Mouse (Mus musculus) embryonic facial prominence, embryonic 11.5 days (tissue): ENCODE measurements around the gene Sugp1. TPM values are rescaled to one million over a fixed set of nuclear protein-coding genes. Genes with fewer than 3 reads are reported as not detected.

Source experiments
- ATAC-seq: fragments of 200-750 bp; cut with Nextera tagmentation; replicated peaks from 2 replicates; pipeline ENCODE4 v1.8.0; 2017; ENCODE audit warnings: low read depth; ENCODE audit not compliant: insufficient number of reproducible peaks, low FRiP score, low TSS enrichment
- DNase-seq: peaks from one replicate; pipeline ENCODE4 v3.0.0-alpha.2; 2015; ENCODE audit warnings: low spot score
- H3K27ac ChIP-seq: fragments of 300-500 bp; sonication (generic); replicated peaks from 2 replicates; pipeline ENCODE4 v1.5.1; 2014; ENCODE audit warnings: mild to moderate bottlenecking, low read depth, low read length, control low read depth
- H3K27me3 ChIP-seq: fragments of 300-500 bp; sonication (generic); 2 replicates; pipeline ENCODE4 v1.6.1; 2014; ENCODE audit warnings: mild to moderate bottlenecking, low read length, moderate library complexity, mixed read lengths; ENCODE audit not compliant: control insufficient read depth, insufficient read depth
- H3K36me3 ChIP-seq: fragments of 300-500 bp; sonication (generic); replicated peaks from 2 replicates; pipeline ENCODE4 v1.6.1; 2014; ENCODE audit warnings: low read depth, mild to moderate bottlenecking, low read length, moderate library complexity, mixed read lengths; ENCODE audit not compliant: control insufficient read depth, insufficient read depth
- H3K4me1 ChIP-seq: fragments of 300-500 bp; sonication (generic); 2 replicates; pipeline ENCODE4 v1.6.1; 2014; ENCODE audit warnings: low read length, mixed read lengths; ENCODE audit not compliant: control insufficient read depth, insufficient read depth
- H3K4me2 ChIP-seq: fragments of 300-500 bp; sonication (generic); 2 replicates; pipeline ENCODE4 v1.6.1; 2014; ENCODE audit warnings: low read depth, mild to moderate bottlenecking, control low read depth, low read length, moderate library complexity
- H3K4me3 ChIP-seq: fragments of 300-500 bp; sonication (generic); 2 replicates; pipeline ENCODE4 v1.5.1; 2014; ENCODE audit warnings: low read depth, low read length, control low read depth
- H3K9ac ChIP-seq: fragments of 300-500 bp; sonication (generic); replicated peaks from 2 replicates; pipeline ENCODE4 v1.6.1; 2014; ENCODE audit warnings: mild to moderate bottlenecking, control low read depth, low read length
- H3K9me3 ChIP-seq: fragments of 300-500 bp; sonication (generic); replicated peaks from 2 replicates; pipeline ENCODE4 v1.6.1; 2016; ENCODE audit warnings: mild to moderate bottlenecking, low read length, inconsistent platforms, mixed read lengths; ENCODE audit not compliant: control insufficient read depth
- WGBS: fragments of 180-500 bp; shearing (Covaris S2); extraction: QIAGEN DNeasy Blood & Tissue Kit; methylation state at CpG from one replicate; pipeline ENCODE4 v1.1.7; 2014; 5-methylcytosine and 5-hydroxymethylcytosine counted together
- polyA plus RNA-seq: library from polyadenylated mRNA; unstranded; fragments of >200 nt; fragmentation: Nextera tagmentation; extraction: Ambion mirVana; gene quantifications from 2 replicates; pipeline ENCODE4 v1.2.1, GENCODE M21; 2014

The Sugp1 gene
- 29.1 and 32.1 TPM in 2 replicates for polyA plus RNA-seq

GRCm38 (mm10) chr8:70042583-70043455 lies at the start of gene Sugp1, which contains the start of gene Mau2:
Sugp1 (plus strand) TSS chr8:70042813.
Mau2 (minus strand) TSS chr8:70042734.
- no peak within 1 kb of the TSS for H3K27ac ChIP-seq
- peak within 1 kb of the TSS; percentile 90 for H3K4me2 ChIP-seq
- H3K9ac ChIP-seq = peak within 1 kb of the TSS; percentile 96
- ATAC-seq (peak; percentile 93), DNase-seq (peak; percentile 97)
- no peaks in the 10 kb centered on the region for H3K4me1 ChIP-seq
- H3K27me3 ChIP-seq = no peaks in the 10 kb centered on the region
- peak within 1 kb of the TSS; percentile 93 for H3K4me3 ChIP-seq
- under 1% methylated on average over 64 of the region's 65 CpGs for WGBS
- H3K9me3 ChIP-seq = no peaks in the 10 kb centered on the region
- no peaks in the 10 kb centered on the region for H3K36me3 ChIP-seq

- Histone ChIP-seq H3K4me2 (peak overlapping the region; percentile 82), H3K4me1 (no peaks in the 10 kb centered on the region)
Observed at GRCm38 (mm10) chr8:69995422-69995775, 47.2 kb upstream of the Sugp1 start.

DNA sequence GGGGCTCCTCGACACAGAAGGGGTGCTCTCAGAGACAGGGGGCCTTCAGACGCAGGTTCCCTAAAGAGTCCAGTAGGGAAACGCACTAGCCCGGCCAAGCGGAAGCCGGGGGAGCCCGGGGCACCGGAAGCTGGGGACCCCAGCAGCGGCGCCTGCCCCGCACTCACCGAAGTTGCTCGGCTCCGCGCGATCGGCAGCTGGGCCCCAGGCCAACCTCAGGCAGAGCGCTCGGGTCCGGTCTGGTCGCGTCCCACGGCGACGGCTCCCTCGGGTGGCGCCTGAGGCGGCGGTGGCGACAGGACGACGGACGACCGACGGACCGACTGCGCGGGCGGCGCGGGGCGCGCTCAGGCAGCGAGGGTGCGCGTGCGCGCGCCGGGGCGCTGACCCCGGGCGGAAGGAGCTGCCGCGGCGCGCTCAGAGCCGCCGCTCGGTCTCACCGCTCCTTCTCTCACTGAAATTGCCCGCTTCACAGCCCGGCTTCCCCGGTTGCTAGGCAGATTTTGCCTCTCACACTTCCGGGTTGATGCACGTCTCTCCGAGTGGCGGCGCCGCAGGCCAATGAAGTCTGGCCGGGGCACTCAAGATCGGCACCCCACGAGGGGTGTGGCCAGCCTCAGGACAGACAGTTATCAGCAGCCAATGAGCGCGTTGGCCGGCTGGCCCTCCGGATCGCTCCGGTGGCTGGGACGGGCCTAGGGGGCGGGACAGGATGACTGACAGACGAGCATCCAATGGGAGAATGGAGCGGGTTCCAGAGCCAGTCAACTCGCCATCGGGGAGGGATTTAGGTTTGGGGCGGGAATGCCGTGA lies 46.6 kb upstream of the Sugp1 start, which contains the start of gene Gatad2a:
Gatad2a (minus strand) TSS at position 609 of the 813 bp plus-strand sequence.
- no peaks in the 10 kb centered on the region for H3K36me3 ChIP-seq
- no peaks in the 10 kb centered on the region for H3K9me3 ChIP-seq
- peak; percentile 100 for ATAC-seq
- DNase-seq = peak; percentile 100
- H3K4me1 ChIP-seq = no peaks in the 10 kb centered on the region
- H3K4me2 ChIP-seq = peak within 1 kb of the TSS; percentile 82
- peak within 1 kb of the TSS; percentile 76 for H3K27ac ChIP-seq
- H3K27me3 ChIP-seq = no peaks in the 10 kb centered on the region
- under 1% methylated on average over 69 of the region's 87 CpGs for whole genome bisulfite sequencing
- peak within 1 kb of the TSS; percentile 70 for H3K9ac ChIP-seq
- H3K4me3 ChIP-seq = peak within 1 kb of the TSS; percentile 89

More at GRCm38 (mm10) chr8:69995422-69995775, 47.2 kb upstream of the Sugp1 start:
- 0% methylated on average over 7 of the region's 7 CpGs for WGBS
- Histone ChIP-seq H3K36me3 (no peaks in the 10 kb centered on the region), H3K9me3 (no peaks in the 10 kb centered on the region), H3K9ac (peak overlapping the region; percentile 70), H3K27me3 (no peaks in the 10 kb centered on the region), H3K27ac (peak overlapping the region; percentile 76), H3K4me3 (peak overlapping the region; percentile 89)
- no peak for DNase-seq
- ATAC-seq = no peak

DNA sequence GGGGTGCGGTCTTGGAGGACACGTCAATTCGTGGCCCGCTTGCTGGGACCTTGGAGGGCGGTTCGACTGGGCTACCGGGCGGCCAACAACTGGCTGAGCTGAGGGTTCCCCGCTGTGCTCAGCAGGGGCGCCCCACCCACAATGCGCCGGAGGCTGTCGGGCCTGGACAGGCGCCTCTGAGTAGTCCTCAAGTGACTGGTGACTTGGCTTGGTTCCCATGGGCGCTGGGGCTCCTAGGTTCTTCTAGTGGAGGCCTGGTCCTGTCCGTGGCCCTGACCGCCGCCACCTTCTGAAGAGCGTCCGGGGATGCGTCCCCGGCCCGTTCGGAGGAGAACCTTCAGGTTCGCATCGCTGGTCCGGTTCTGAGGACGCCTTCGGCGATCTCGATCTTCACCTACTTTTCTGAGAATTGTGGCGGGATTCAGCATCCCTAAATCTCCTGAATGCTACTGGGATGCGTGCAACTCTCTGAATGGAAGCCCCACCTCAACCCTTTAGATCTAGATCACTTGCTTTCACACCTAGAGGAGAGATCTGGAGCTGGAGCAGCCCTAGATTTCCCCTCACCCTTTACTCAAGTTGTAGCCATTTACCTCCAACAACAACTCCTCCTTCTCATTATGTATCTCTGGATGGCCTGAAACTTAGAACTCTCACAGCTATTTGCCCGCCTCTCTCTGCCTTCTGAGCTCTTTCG lies 45.9 kb upstream of the Sugp1 start:
- peak overlapping the region; percentile 42; the same call in 1 of the 2 replicates for H3K27ac ChIP-seq
- H3K4me2 ChIP-seq = peak overlapping the region; percentile 58
- no peak for DNase-seq
- H3K9ac ChIP-seq = peak overlapping the region; percentile 67
- H3K4me1 ChIP-seq = no peaks in the 10 kb centered on the region
- H3K9me3 ChIP-seq = no peaks in the 10 kb centered on the region
- ATAC-seq = no peak
- WGBS = 3% methylated on average over 34 of the region's 35 CpGs
- H3K4me3 ChIP-seq = peak overlapping the region; percentile 89
- no peaks in the 10 kb centered on the region for H3K36me3 ChIP-seq
- H3K27me3 ChIP-seq = no peaks in the 10 kb centered on the region

- Histone ChIP-seq H3K27ac (no peak overlapping the region), H3K36me3 (no peaks in the 10 kb centered on the region), H3K4me2 (no peak overlapping the region), H3K9ac (no peak overlapping the region), H3K27me3 (no peaks in the 10 kb centered on the region), H3K9me3 (no peaks in the 10 kb centered on the region), H3K4me1 (no peaks in the 10 kb centered on the region), H3K4me3 (no peak overlapping the region)
- 87% methylated on average over 3 of the region's 3 CpGs for WGBS
- ATAC-seq (no peak), DNase-seq (no peak)
Observed at GRCm38 (mm10) chr8:69998706-69999105, 43.9 kb upstream of the Sugp1 start.

DNA sequence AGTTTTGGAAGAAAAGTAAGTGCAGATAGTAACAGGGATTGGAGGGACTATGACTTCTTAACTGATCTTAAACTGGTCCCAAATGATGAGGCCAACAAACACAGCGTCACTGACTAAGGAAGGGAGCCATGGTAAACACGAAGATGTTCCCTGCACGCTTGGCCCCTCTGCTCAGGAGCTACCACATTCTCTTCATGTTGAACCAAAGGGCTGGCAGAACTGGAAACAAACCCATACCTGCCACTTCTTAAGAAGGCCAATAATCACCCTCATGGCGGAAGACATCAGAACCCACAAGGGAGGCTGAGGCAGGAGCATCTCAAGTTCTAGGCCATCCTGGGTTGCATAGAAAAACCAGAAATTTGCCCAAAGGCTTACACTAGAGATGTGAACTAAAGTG lies 43.4 kb upstream of the Sugp1 start:
- Histone ChIP-seq H3K9ac (no peak overlapping the region), H3K4me3 (no peak overlapping the region), H3K4me2 (no peak overlapping the region), H3K9me3 (no peaks in the 10 kb centered on the region), H3K27me3 (no peaks in the 10 kb centered on the region), H3K4me1 (no peaks in the 10 kb centered on the region), H3K27ac (no peak overlapping the region), H3K36me3 (no peaks in the 10 kb centered on the region)
- WGBS = 89% methylated on average over 4 of the region's 4 CpGs
- ATAC-seq (no peak), DNase-seq (no peak)

DNA sequence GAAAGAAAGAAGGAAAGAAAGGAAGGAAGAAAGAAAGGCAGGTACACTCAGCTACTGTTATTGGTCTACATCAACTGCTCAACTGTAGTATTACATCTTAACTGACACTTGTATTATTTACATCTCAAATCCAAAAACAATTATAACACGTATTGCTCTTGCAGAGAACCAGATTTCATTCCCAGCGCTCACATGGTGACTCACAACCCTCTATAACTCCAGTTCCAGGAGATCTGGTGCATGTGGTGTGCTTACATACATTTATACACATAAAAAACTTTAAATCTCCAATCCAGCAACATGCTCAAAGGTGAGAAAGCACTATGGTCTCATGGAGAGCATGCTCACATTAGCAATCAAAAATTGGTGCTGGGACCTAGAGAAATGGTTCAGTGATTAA lies 42.4 kb upstream of the Sugp1 start:
- H3K4me1 ChIP-seq = no peaks in the 10 kb centered on the region
- no peak overlapping the region for H3K9ac ChIP-seq
- WGBS = 85% methylated on average over 2 of the region's 2 CpGs
- H3K9me3 ChIP-seq = no peaks in the 10 kb centered on the region
- H3K27me3 ChIP-seq = no peaks in the 10 kb centered on the region
- no peak overlapping the region for H3K4me3 ChIP-seq
- ATAC-seq = no peak
- H3K27ac ChIP-seq = no peak overlapping the region
- no peaks in the 10 kb centered on the region for H3K36me3 ChIP-seq
- no peak for DNase-seq
- H3K4me2 ChIP-seq = no peak overlapping the region
